12 mouse cellular contexts compared by ENCODE assay signal in genomic region chr12:111006339-111006738, GRCm38 (mm10). TPM values are rescaled to one million over a fixed set of nuclear protein-coding genes. Genes with fewer than 3 reads are reported as not detected.
DNase-seq lines count a peak whose midpoint lies in the region; ATAC-seq lines count a peak whose summit lies in the region.
"Had no signal": no experiment of that assay in that cellular context is flagged by ENCODE, and none has a peak within 500 bp of the region (broad histone marks: within the 10 kb centered on the region; RNA-seq: fewer than 3 reads in every experiment).

No protein-coding gene starts in this region.

- no peak for ATAC-seq in forebrain, embryonic 12.5 days (ENCODE audit: low FRiP score)
- ATAC-seq in forebrain, embryonic 13.5 days, result no peak
- ATAC-seq in kidney, embryonic 16.5 days (ENCODE audit: low FRiP score, low TSS enrichment), result peak; percentile 18; the same call in 1 of the 2 replicates
- no peak for ATAC-seq in embryonic facial prominence, embryonic 13.5 days (ENCODE audit: insufficient number of reproducible peaks, insufficient read depth, low FRiP score, low TSS enrichment, low read depth)
- ATAC-seq in limb, embryonic 15.5 days (ENCODE audit: insufficient number of reproducible peaks, low FRiP score, low TSS enrichment, low read depth), result peak; percentile 31; the same call in 1 of the 2 replicates
- ATAC-seq in erythroid progenitor cell, adult 5-6 weeks (replicated peaks; ENCODE audit: low FRiP score, poor library complexity, severe bottlenecking), result no peak
- ATAC-seq: hindbrain, postnatal 0 days had no signal

- peaks cover 17% of the 10 kb centered on the region; the same call in 1 of the 2 replicates for H3K4me1 ChIP-seq in forebrain, embryonic 12.5 days
- H3K4me1 ChIP-seq in forebrain, embryonic 13.5 days, result peaks cover 19% of the 10 kb centered on the region
- H3K4me1 ChIP-seq in kidney, embryonic 16.5 days (ENCODE audit: insufficient read depth, low read length), result peaks cover 19% of the 10 kb centered on the region
- H3K4me1 ChIP-seq in embryonic facial prominence, embryonic 13.5 days, result peaks cover 36% of the 10 kb centered on the region
- peaks cover 48% of the 10 kb centered on the region for H3K4me1 ChIP-seq in limb, embryonic 15.5 days

- 60% methylated on average over 5 of the region's 5 CpGs for WGBS in forebrain, embryonic 12.5 days
- WGBS in forebrain, embryonic 13.5 days, result 53% methylated on average over 5 of the region's 5 CpGs
- WGBS in kidney, embryonic 16.5 days, result 70% methylated on average over 5 of the region's 5 CpGs
- 72% methylated on average over 5 of the region's 5 CpGs for WGBS in embryonic facial prominence, embryonic 13.5 days
- 36% methylated on average over 5 of the region's 5 CpGs for WGBS in limb, embryonic 15.5 days

- no peak overlapping the region for H3K4me2 ChIP-seq in forebrain, embryonic 12.5 days
- no peak overlapping the region for H3K4me2 ChIP-seq in forebrain, embryonic 13.5 days
- H3K4me2 ChIP-seq in kidney, embryonic 16.5 days (replicated peaks; ENCODE audit: low read depth, low read length), result no peak overlapping the region
- H3K4me2 ChIP-seq in embryonic facial prominence, embryonic 13.5 days, result no peak overlapping the region
- no peak overlapping the region for H3K4me2 ChIP-seq in limb, embryonic 15.5 days

- no peaks in the 10 kb centered on the region for H3K27me3 ChIP-seq in forebrain, embryonic 12.5 days
- H3K27me3 ChIP-seq in forebrain, embryonic 13.5 days, result no peaks in the 10 kb centered on the region
- H3K27me3 ChIP-seq in kidney, embryonic 16.5 days (ENCODE audit: insufficient read depth, low read length), result no peaks in the 10 kb centered on the region
- no peaks in the 10 kb centered on the region for H3K27me3 ChIP-seq in embryonic facial prominence, embryonic 13.5 days
- no peaks in the 10 kb centered on the region for H3K27me3 ChIP-seq in limb, embryonic 15.5 days

- no peaks in the 10 kb centered on the region for H3K9me3 ChIP-seq in forebrain, embryonic 12.5 days
- no peaks in the 10 kb centered on the region for H3K9me3 ChIP-seq in forebrain, embryonic 13.5 days (replicated peaks)
- no peaks in the 10 kb centered on the region for H3K9me3 ChIP-seq in kidney, embryonic 16.5 days (ENCODE audit: low read length)
- no peaks in the 10 kb centered on the region for H3K9me3 ChIP-seq in embryonic facial prominence, embryonic 13.5 days
- H3K9me3 ChIP-seq in limb, embryonic 15.5 days, result no peaks in the 10 kb centered on the region
- H3K9me3 ChIP-seq: G1E had no signal

- no peak for DNase-seq in kidney, postnatal 4 days
- no peak for DNase-seq in right cerebral cortex, adult 2 months (ENCODE audit: low spot score in 2 of 2)
- DNase-seq: cerebellum, adult 9-10 months; gastrocnemius, postnatal 10 days had no signal

- H3K4me3 ChIP-seq in forebrain, embryonic 12.5 days (replicated peaks), result no peak overlapping the region
- no peak overlapping the region for H3K4me3 ChIP-seq in forebrain, embryonic 13.5 days
- H3K4me3 ChIP-seq in kidney, embryonic 16.5 days (ENCODE audit: low read length), result no peak overlapping the region
- no peak overlapping the region for H3K4me3 ChIP-seq in embryonic facial prominence, embryonic 13.5 days
- no peak overlapping the region for H3K4me3 ChIP-seq in limb, embryonic 15.5 days

- no peaks in the 10 kb centered on the region for H3K36me3 ChIP-seq in forebrain, embryonic 12.5 days (replicated peaks)
- no peaks in the 10 kb centered on the region for H3K36me3 ChIP-seq in forebrain, embryonic 13.5 days (ENCODE audit: poor library complexity, severe bottlenecking)
- no peaks in the 10 kb centered on the region for H3K36me3 ChIP-seq in kidney, embryonic 16.5 days (ENCODE audit: insufficient read depth, low read length)
- no peaks in the 10 kb centered on the region for H3K36me3 ChIP-seq in embryonic facial prominence, embryonic 13.5 days
- H3K36me3 ChIP-seq in limb, embryonic 15.5 days, result no peaks in the 10 kb centered on the region
- H3K36me3 ChIP-seq: G1E had no signal

- 0 out of 2 replicates have a peak overlapping the region, but pooled peaks have one; percentile 13 for H3K27ac ChIP-seq in forebrain, embryonic 12.5 days
- no peak overlapping the region for H3K27ac ChIP-seq in forebrain, embryonic 13.5 days
- H3K27ac ChIP-seq in kidney, embryonic 16.5 days (ENCODE audit: low read length), result no peak overlapping the region
- H3K27ac ChIP-seq in embryonic facial prominence, embryonic 13.5 days, result peak overlapping the region; percentile 48; the same call in 1 of the 2 replicates
- H3K27ac ChIP-seq in limb, embryonic 15.5 days, result peak overlapping the region; percentile 75
- H3K27ac ChIP-seq: hindbrain, postnatal 0 days had no signal

- no peak overlapping the region for H3K9ac ChIP-seq in forebrain, embryonic 12.5 days
- no peak overlapping the region for H3K9ac ChIP-seq in forebrain, embryonic 13.5 days
- H3K9ac ChIP-seq in kidney, embryonic 16.5 days (replicated peaks; ENCODE audit: low read length), result no peak overlapping the region
- H3K9ac ChIP-seq in embryonic facial prominence, embryonic 13.5 days, result no peak overlapping the region; the same call in 1 of the 2 replicates
- no peak overlapping the region for H3K9ac ChIP-seq in limb, embryonic 15.5 days

RNA-seq across cellular contexts. Expression of gene Ankrd9, which starts 27.5 kb away (rescaled TPM):
- 15.0 and 15.5 TPM in 2 replicates for polyA plus RNA-seq in forebrain, embryonic 12.5 days (2016; fragmentation: Nextera tagmentation; extraction: Ambion mirVana)
- polyA plus RNA-seq in forebrain, embryonic 13.5 days (2015; fragmentation: Nextera tagmentation; extraction: Ambion mirVana), result 9.1 and 9.4 TPM in 2 replicates
- polyA plus RNA-seq in kidney, embryonic 16.5 days (2015; fragmentation: Nextera tagmentation; extraction: Ambion mirVana), result 14.8 and 16.7 TPM in 2 replicates
- polyA plus RNA-seq in embryonic facial prominence, embryonic 13.5 days (2015; fragmentation: Nextera tagmentation; extraction: Ambion mirVana), result 16.4 and 16.8 TPM in 2 replicates
- polyA plus RNA-seq in limb, embryonic 15.5 days (2015; fragmentation: Nextera tagmentation; extraction: Ambion mirVana), result 16.4 and 20.0 TPM in 2 replicates
- 8.4 and 13.3 TPM in 2 replicates for total RNA-seq in erythroid progenitor cell, adult 5-6 weeks (2015; ENCODE audit: low replicate concordance)
- total RNA-seq in erythroid progenitor cell, adult 5-6 weeks (2017; ENCODE audit: low replicate concordance), result 18.3 and 20.3 TPM in 2 replicates

RNA-seq across cellular contexts. Expression of gene Rcor1, which starts 32.8 kb away (rescaled TPM):
- polyA plus RNA-seq in forebrain, embryonic 12.5 days (2016; fragmentation: Nextera tagmentation; extraction: Ambion mirVana), result 10.1 and 10.7 TPM in 2 replicates
- polyA plus RNA-seq in forebrain, embryonic 13.5 days (2015; fragmentation: Nextera tagmentation; extraction: Ambion mirVana), result 8.0 and 8.4 TPM in 2 replicates
- 9.7 and 9.8 TPM in 2 replicates for polyA plus RNA-seq in kidney, embryonic 16.5 days (2015; fragmentation: Nextera tagmentation; extraction: Ambion mirVana)
- polyA plus RNA-seq in embryonic facial prominence, embryonic 13.5 days (2015; fragmentation: Nextera tagmentation; extraction: Ambion mirVana), result 11.6 and 14.2 TPM in 2 replicates
- polyA plus RNA-seq in limb, embryonic 15.5 days (2015; fragmentation: Nextera tagmentation; extraction: Ambion mirVana), result 12.3 and 13.5 TPM in 2 replicates
- total RNA-seq in erythroid progenitor cell, adult 5-6 weeks (2015; ENCODE audit: low replicate concordance), result 27.8 and 31.0 TPM in 2 replicates
- 21.2 and 40.1 TPM in 2 replicates for total RNA-seq in erythroid progenitor cell, adult 5-6 weeks (2017; ENCODE audit: low replicate concordance)

Comparison
In these comparisons a context has a peak if more than half of its experiments do, and no peak if none do; other contexts are left out.
1. H3K27ac ChIP-seq: peak in forebrain, embryonic 12.5 days (single experiment), embryonic facial prominence, embryonic 13.5 days (single experiment) and limb, embryonic 15.5 days (single experiment); none in forebrain, embryonic 13.5 days (single experiment) and kidney, embryonic 16.5 days (single experiment).
2. ATAC-seq: peak in kidney, embryonic 16.5 days (single experiment) and limb, embryonic 15.5 days (single experiment); none in forebrain, embryonic 12.5 days (single experiment), forebrain, embryonic 13.5 days (single experiment), embryonic facial prominence, embryonic 13.5 days (single experiment) and erythroid progenitor cell, adult 5-6 weeks (single experiment).